Mouse (Mus musculus) kidney, adult 9 months (tissue): ENCODE results near the gene Tmem234.
A peak's percentile ranks its signal among the peaks of the same experiment; 100 is the strongest.
"Not testable (repeated sequence)": the region's sequence is repeated elsewhere in the genome, so short reads cannot be mapped to it uniquely, and the experiment has no call there.

Source experiments
- DNase-seq: peaks from one replicate; pipeline ENCODE4 v3.0.0; 2022

Tmem234 gene

GRCm38 (mm10) chr4:129600233-129601158 lies at the start of gene Tmem234, which contains the start of gene Eif3i:
Gene Tmem234 (plus strand): TSS chr4:129600668.
Gene Eif3i (minus strand): TSS chr4:129600648.
- peak; percentile 84 for DNase-seq

DNA sequence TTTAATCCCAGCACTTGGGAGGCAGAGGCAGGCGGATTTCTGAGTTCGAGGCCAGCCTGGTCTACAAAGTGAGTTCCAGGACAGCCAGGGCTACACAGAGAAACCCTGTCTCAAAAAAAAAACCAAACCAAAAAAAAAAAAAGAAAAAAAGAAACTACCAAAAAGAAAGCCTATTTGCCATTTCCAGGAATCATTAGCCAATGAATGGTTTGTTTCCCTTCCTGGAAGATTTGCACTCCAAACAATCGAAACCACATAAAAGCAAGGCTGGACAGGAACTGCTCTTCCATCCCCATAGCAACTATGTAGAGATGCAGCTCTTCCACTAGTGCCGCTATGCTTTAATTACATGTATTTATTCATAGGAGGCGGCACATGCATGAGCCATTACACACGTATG lies 46.0 kb upstream of the Tmem234 start:
- not testable (repeated sequence) for DNase-seq

DNA sequence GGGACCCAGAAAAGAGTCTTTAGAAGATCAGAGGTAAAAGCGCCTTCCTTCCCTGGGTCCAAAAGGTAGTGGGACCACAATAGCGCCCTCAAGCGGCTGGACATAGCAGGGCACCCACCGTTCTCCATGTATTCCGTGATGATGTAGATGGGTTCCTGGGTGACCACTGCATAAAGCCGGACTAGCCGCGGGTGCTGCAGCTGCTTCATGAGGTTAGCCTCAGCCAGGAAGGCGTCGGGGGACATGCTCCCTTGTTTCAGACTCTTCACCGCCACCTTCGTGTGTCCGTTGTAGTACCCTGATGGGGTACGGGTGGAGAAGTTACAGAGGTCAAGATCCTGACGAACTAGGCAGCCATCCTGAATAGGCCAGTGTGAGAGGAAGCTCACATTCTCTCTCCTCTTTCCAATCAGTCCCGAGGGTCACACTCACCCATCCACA lies 45.0 kb upstream of the Tmem234 start:
- DNase-seq: peak; percentile 65

DNA sequence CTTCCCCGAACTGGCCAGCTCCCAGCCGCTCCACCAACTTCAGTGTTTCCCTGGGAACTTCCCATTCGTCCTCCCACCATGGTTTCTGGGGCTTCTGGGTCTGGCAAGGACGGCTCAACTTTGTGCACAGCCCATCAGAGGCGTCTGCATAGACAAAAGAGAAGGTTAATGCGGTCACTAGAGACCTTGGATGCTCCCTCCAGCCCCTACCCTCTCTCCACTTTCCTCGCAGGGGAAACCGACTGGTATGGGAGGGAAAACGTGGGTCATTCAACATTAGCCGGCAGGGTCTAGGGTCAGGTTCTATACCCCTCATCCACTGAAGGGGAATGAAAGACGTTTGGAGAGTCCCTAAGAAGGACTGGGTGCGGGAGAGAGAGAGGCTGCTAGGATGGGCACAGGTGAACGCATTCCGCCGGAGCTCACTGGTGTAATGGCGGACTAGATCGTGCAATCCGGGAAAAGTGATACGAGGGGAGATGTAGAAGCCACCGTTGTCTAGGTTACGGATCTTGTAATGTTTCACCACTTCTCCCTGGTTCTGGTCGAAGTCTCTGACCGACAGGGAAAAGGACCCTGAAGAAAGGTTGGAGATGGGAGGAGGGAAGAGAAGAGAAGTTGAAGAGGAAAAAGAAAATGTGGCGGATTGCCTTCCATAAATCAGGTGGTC lies 44.5 kb upstream of the Tmem234 start:
- no peak for DNase-seq

DNA sequence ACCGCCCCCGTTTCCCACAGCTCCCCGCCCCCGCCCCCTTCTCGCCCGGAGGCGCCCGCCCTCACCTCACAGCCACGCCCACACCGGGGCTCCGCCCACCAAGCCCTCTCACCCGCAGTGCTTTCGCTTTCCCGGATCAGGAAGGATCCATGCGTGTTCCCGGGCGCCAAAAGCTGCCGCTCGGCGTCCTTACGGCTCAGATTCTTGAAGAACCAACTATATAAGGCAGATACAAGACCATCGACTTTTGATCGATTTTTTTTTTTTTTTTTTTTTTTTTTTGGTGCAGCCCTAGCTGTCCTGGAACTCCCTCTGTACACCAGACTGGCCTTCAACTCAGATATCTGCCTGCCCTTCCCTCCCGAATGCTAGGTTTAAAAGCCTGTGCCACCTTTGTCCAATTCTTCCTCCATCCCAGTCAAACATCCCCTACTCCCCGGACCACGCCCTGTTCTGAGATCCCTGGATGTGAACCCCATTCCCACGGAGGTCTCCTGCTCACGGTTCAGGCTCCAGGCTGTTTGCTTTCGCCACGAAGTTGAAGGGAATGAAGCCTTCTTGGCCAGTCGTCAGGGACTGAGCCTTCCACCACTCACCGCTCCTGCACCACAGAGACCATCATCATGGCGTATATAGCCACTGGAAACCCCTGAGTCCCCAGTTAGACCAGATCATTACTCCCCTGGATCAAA lies 43.8 kb upstream of the Tmem234 start:
- peak; percentile 92 for DNase-seq

DNA sequence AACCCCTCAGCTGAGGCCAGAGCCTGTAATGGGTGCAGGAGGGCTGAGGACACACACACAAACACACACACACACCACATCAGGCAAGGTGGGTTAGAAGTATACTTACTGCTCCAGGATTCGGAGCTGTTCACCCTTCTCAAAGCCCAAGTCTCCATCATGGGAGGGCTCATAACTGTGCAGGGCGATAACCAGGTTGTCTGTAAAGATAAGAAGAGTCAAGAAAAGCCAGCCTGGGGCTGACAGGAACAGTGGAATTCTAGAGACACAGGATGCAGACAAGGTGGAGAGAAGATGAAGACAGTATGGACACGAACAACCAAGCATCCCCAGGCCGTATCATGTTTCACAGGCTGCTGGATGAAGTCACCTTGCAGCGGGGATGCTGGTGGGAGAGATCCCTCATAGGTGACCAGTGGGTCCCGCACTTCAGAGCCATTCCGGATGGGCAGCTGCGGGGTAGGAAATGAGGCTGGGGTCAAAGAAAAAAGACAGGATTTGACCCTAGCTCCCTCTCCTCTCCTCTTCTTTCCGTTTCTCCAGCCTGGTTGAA lies 43.1 kb upstream of the Tmem234 start:
- DNase-seq: no peak

GRCm38 (mm10) chr4:129558321-129558955 lies 42.0 kb upstream of the Tmem234 start:
- DNase-seq: no peak

GRCm38 (mm10) chr4:129561184-129561583 lies 39.3 kb upstream of the Tmem234 start:
- no peak for DNase-seq

- DNase-seq: no peak
These were observed 36.8 kb upstream of the Tmem234 start for GRCm38 (mm10) chr4:129563718-129564117.

- DNase-seq: no peak
These were observed 35.3 kb upstream of the Tmem234 start for GRCm38 (mm10) chr4:129565139-129565538.

DNA sequence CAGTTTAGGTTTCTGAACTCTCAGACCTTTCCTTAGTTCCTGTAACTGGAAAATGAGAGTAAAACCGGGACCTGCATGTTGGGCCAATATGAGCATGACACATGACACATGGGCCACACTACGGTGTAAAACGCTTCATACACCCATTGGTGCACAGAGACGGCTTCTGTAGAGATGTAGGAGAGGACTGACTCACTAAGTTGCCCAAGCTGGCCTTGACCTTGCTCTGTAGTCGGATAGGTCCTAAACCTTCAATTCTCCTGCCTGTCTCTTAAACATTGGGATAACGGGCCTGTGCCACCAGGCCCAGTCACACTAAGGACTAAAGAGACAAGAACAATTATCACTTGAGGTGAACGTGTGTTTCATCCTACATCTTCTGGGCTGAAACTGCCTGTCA lies 32.1 kb upstream of the Tmem234 start:
- DNase-seq: no peak

GRCm38 (mm10) chr4:129570028-129570427 lies 30.4 kb upstream of the Tmem234 start:
- DNase-seq: no peak

- no peak for DNase-seq
These were observed 28.9 kb upstream of the Tmem234 start for GRCm38 (mm10) chr4:129571551-129572084.

DNA sequence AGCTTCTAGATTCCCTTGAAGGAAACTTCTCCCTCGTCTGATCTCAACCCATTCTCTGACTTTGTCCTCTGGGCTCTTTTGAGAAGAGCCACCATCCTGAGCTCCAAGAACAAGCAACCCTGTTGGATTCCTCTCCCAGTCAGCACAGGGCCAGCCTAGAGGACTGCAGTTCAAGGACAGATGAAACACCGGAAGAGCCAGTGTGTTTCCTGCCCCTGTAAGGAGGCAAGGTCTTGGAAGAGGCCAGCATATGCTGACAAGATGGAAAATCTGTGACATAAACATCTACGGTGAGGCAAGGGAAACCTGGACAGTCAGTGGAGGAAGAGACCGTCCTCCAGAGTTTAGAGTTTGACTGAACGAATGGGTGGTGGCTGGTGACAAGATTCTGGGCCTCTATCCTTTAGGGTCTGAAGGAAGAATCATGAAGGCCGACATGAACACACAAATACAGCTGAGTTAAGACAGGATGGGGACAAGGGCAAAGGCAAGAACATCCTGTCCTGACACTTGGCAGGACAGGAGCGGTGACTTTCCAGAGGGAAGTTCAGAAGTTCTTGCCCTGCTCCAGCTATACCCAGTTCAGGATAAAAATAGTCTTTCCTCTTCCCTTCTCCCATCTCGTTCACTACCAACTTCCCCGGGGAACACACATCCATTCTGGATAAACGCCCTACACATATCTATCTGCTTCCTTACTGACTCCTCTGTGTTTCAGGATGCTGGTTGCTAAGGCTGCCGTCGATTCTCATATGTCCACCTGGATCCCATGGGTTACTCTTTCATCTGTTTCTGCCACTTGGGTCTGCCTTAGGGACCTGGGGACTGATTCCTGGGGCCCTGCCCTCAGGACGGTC lies 28.0 kb upstream of the Tmem234 start:
- DNase-seq: peak; percentile 48

DNA sequence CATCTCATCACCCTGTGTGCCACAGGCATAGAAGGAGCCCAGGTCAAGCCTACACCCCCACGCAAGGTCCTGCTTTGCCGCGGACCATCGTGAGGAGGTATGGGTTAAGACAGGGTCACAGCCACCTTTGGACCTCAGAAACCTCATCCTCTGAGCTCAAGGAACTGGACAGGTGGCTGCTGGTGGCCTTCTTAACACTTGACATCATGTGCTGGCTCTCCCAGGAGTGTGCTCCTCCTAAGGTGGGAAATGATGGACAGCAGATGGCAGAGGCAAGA lies 27.4 kb upstream of the Tmem234 start:
- no peak for DNase-seq

DNA sequence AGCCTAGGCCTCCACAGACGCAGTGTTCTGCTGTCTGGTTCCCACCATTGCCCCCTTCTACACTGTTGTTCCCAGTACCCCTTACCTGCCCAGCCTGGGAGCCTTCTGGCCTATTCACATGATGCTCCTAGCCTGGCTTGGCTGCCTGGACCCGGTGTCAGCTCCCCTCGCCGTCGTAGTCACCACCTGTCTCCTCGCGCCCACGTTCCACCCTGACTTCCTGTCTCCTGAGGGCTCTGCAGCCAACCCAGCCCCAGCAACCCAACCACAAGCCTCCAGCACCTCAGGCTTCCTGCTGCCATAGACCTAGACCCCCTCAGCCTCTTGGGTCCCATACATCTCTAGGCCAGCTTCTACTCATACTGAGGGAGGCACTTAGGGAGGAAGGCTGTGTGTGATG lies 27.0 kb upstream of the Tmem234 start, which contains the start of gene Lck:
Gene Lck (minus strand): TSS at position 212 of the 400 bp plus-strand sequence.
- DNase-seq: no peak

DNA sequence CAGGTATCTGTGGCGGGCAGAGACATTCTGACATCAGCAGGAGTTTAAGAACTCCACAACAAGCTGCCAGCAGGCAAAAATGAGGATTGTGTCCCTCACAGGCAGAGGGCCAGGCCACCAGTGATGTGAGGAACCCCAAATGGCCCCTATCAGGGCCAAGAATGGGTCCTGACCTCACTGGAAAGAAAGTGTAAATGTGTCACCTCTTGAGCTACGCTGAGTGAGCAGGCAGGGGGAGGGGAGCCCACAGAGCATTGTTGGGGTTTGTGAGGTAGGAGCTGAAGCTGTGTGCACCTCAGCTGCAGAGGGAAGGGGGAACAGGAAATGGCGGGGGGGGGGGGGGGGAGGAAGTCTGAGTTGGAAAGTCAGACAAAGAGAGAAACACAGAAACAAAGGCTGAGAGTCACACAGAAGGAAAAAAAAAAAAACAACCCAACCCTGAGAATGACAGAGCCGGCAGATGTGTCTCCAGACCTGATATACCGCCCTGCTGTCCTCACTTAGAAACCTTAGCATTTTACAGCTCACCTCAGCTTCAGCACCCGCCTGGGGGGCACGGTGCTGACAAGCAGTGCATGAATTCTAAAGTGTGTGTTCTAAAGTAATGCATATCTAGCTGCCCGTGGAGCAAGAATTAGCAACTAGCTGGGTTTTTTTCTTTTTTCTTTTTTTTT lies 25.2 kb upstream of the Tmem234 start:
- peak; percentile 26 for DNase-seq

GRCm38 (mm10) chr4:129576863-129577491 lies 23.5 kb upstream of the Tmem234 start:
- DNase-seq: peak; percentile 79

DNA sequence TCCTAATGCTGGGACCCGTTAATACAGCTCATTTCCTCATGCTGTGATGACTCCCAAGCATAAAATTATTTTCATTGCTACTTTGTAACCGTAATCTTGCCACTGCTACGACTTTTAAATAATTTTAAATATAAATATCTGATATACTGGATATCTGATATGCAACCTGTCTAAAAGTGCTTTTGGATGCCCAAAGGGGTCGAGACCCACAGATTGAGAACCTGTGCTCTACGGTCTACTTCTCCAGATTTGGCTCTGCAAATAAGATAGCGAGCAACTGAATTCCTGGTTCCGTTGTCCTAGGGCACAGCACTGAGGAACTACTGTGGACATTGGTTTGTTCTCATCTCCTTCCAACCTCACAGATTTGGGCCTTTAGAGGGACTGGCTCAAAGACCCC lies 22.8 kb upstream of the Tmem234 start:
- DNase-seq: no peak

DNA sequence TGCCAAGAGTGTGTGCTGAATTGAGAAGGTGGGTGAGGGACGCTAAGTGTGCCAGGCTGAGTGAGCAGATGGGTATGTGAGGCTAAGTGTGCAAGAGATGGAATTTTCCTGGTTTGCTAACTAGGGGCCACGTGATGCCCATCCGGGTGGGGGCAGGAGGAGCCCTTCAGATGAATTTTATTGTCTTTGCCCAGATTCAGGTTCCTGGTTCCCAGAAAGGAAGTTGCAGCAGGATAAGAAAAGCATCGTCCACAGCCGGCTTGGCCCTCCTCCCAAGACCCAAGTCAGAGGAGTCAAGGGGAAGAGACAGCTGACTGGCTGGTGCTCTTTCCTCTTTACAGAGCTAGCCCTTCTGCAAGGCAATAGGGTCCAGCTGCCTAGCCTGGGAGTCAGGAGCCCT lies 22.0 kb upstream of the Tmem234 start, which contains the start of gene Fam167b:
Gene Fam167b (minus strand): TSS at position 84 of the 400 bp plus-strand sequence.
- peak; percentile 75 for DNase-seq
